Comparison of ENCODE assay signal across 13 mouse cellular contexts in genomic region chr14:106314079-106314551, GRCm38 (mm10).
DNase-seq lines count a peak whose midpoint lies in the region; ATAC-seq and TF ChIP-seq lines count a peak whose summit lies in the region.
"Had no signal": no experiment of that assay in that cellular context is flagged by ENCODE, and none has a peak within 500 bp of the region (broad histone marks: within the 10 kb centered on the region; RNA-seq: fewer than 3 reads in every experiment).

No protein-coding gene starts in this region.

- peaks cover 16% of the 10 kb centered on the region for H3K4me1 ChIP-seq in kidney, embryonic 15.5 days
- no peaks in the 10 kb centered on the region for H3K4me1 ChIP-seq in hindbrain, postnatal 0 days (ENCODE audit: insufficient read depth, low read length)
- H3K4me1 ChIP-seq in lung, adult 2 months (ENCODE audit: control insufficient read depth, insufficient read depth, low read length): no peaks in the 10 kb centered on the region
- H3K4me1 ChIP-seq: forebrain, embryonic 12.5 days; heart, embryonic 10.5 days had no signal

- no peak for TF ChIP-seq POLR2A in lung, adult 2 months (IDR thresholded peaks at IDR 0.05; ENCODE audit: borderline replicate concordance, extremely low read depth, low read depth, low read length)

- WGBS in kidney, embryonic 15.5 days: 34% methylated on average over 9 of the region's 9 CpGs
- WGBS in hindbrain, postnatal 0 days: 38% methylated on average over 9 of the region's 9 CpGs
- 70% methylated on average over 9 of the region's 9 CpGs for WGBS in lung, adult 2 months

- no peak for DNase-seq in kidney, adult 9 months
- no peak for DNase-seq in Patski (ENCODE audit: low read depth, low spot score)
- peak; percentile 63 for DNase-seq in embryo, embryonic 10 days (ENCODE audit: low spot score)
- DNase-seq in hindbrain, postnatal 0 days (ENCODE audit: low spot score): peak; percentile 18
- no peak for DNase-seq in lung, adult 2 months
- DNase-seq in adrenal gland, adult 18-20 months (ENCODE audit: low spot score in 2 of 2): no peak
- DNase-seq: liver; right cerebral cortex, adult 18-20 months had no signal

- H3K27ac ChIP-seq in kidney, embryonic 15.5 days: peak overlapping the region; percentile 72
- H3K27ac ChIP-seq in hindbrain, postnatal 0 days: no peak overlapping the region
- H3K27ac ChIP-seq: forebrain, embryonic 12.5 days; heart, embryonic 10.5 days had no signal

- no peak overlapping the region for H3K9ac ChIP-seq in kidney, embryonic 15.5 days
- no peak overlapping the region for H3K9ac ChIP-seq in hindbrain, postnatal 0 days (replicated peaks; ENCODE audit: low read length)
- H3K9ac ChIP-seq: forebrain, embryonic 12.5 days had no signal

- H3K4me3 ChIP-seq in kidney, embryonic 15.5 days (replicated peaks): no peak overlapping the region
- no peak overlapping the region for H3K4me3 ChIP-seq in hindbrain, postnatal 0 days (ENCODE audit: low read length)
- H3K4me3 ChIP-seq in lung, adult 2 months (replicated peaks; ENCODE audit: extremely low read depth, low read depth, low read length): no peak overlapping the region
- H3K4me3 ChIP-seq: forebrain, embryonic 12.5 days; heart, embryonic 10.5 days; myocyte had no signal

- in situ Hi-C loops in Patski (cut with MboI; ENCODE audit: low pct_unique_long_range_greater_than_20kb): no loop called here

- H3K36me3 ChIP-seq in kidney, embryonic 15.5 days: no peaks in the 10 kb centered on the region
- H3K36me3 ChIP-seq in hindbrain, postnatal 0 days (ENCODE audit: insufficient read depth, low read length): no peaks in the 10 kb centered on the region
- H3K36me3 ChIP-seq: forebrain, embryonic 12.5 days; heart, embryonic 10.5 days had no signal

- CTCF ChIA-PET in Patski (lab: Charles Lee): no interaction called here

- ATAC-seq in kidney, embryonic 15.5 days (replicated peaks; ENCODE audit: low FRiP score): peak; percentile 99
- peak; percentile 73 for ATAC-seq in Patski
- ATAC-seq in hindbrain, postnatal 0 days: 0 out of 2 replicates have a peak, but pooled peaks have one; percentile 53
- ATAC-seq: inflammation-experienced regulatory T-cells, adult 6 months had no signal

- TF ChIP-seq CTCF in Patski (IDR thresholded peaks at IDR 0.05): no peak
- TF ChIP-seq CTCF in hindbrain, postnatal 0 days (IDR thresholded peaks at IDR 0.05; ENCODE audit: low read depth): no peak
- TF ChIP-seq CTCF in lung, adult 2 months (IDR thresholded peaks at IDR 0.05; ENCODE audit: insufficient read depth, low read length): no peak

- POLR2A ChIA-PET in Patski (lab: Charles Lee): no interaction called here

- H3K9me3 ChIP-seq in kidney, embryonic 15.5 days (replicated peaks): no peaks in the 10 kb centered on the region
- H3K9me3 ChIP-seq in hindbrain, postnatal 0 days (ENCODE audit: low read length): no peaks in the 10 kb centered on the region
- H3K9me3 ChIP-seq: forebrain, embryonic 12.5 days; heart, embryonic 10.5 days had no signal

- 0 out of 2 replicates have a peak overlapping the region, but pooled peaks have one; percentile 28 for H3K4me2 ChIP-seq in kidney, embryonic 15.5 days
- H3K4me2 ChIP-seq in hindbrain, postnatal 0 days (ENCODE audit: low read depth, low read length): no peak overlapping the region
- H3K4me2 ChIP-seq: forebrain, embryonic 12.5 days had no signal

- H3K27me3 ChIP-seq in kidney, embryonic 15.5 days: no peaks in the 10 kb centered on the region
- H3K27me3 ChIP-seq in Patski: peaks cover 18% of the 10 kb centered on the region
- no peaks in the 10 kb centered on the region for H3K27me3 ChIP-seq in hindbrain, postnatal 0 days (ENCODE audit: insufficient read depth, low read length)
- H3K27me3 ChIP-seq: forebrain, embryonic 12.5 days had no signal

Comparison
In these comparisons a context has a peak if more than half of its experiments do, and no peak if none do; other contexts are left out.
1. DNase-seq: peak in embryo, embryonic 10 days (single experiment) and hindbrain, postnatal 0 days (single experiment); none in kidney, adult 9 months (single experiment), Patski (single experiment), lung, adult 2 months (single experiment) and adrenal gland, adult 18-20 months (0 of 2).
2. Peak in every context shown above with its lines, with median percentiles within 50 percentile points of each other: ATAC-seq.